Mouse (Mus musculus) limb, embryonic 14.5 days (tissue): ENCODE measurements around the gene Spaar. TPM values are rescaled to one million over a fixed set of nuclear protein-coding genes. Genes with fewer than 3 reads are reported as not detected.

Experiments
- ATAC-seq: fragments of 200-750 bp; cut with Nextera tagmentation; 2 replicates; pipeline ENCODE4 v1.8.0; 2017; ENCODE audit warnings: low read depth, moderate number of reproducible peaks, moderate TSS enrichment; ENCODE audit not compliant: low FRiP score
- DNase-seq: peaks from one replicate; pipeline ENCODE4 v3.0.0-alpha.2; 2015; ENCODE audit warnings: low spot score
- H3K27ac ChIP-seq: fragments of 300-500 bp; sonication (generic); replicated peaks from 2 replicates; pipeline ENCODE4 v1.5.1; 2014; ENCODE audit warnings: low read depth, mild to moderate bottlenecking, low read length, moderate library complexity, mixed read lengths
- H3K27me3 ChIP-seq: fragments of 300-500 bp; sonication (generic); 2 replicates; pipeline ENCODE4 v1.6.1; 2014; ENCODE audit warnings: low read length, mixed read lengths; ENCODE audit not compliant: control insufficient read depth, insufficient read depth
- H3K36me3 ChIP-seq: fragments of 300-500 bp; sonication (generic); 2 replicates; pipeline ENCODE4 v1.6.1; 2014; ENCODE audit warnings: mild to moderate bottlenecking, low read length, moderate library complexity, mixed read lengths; ENCODE audit not compliant: control insufficient read depth, insufficient read depth
- H3K4me1 ChIP-seq: fragments of 300-500 bp; sonication (generic); 2 replicates; pipeline ENCODE4 v1.6.1; 2014; ENCODE audit warnings: antibody characterized with exemption, low read length, mixed read lengths; ENCODE audit not compliant: control insufficient read depth, insufficient read depth
- H3K4me2 ChIP-seq: fragments of 300-500 bp; sonication (generic); replicated peaks from 2 replicates; pipeline ENCODE4 v1.6.1; 2014; ENCODE audit warnings: low read depth, mild to moderate bottlenecking, low read length, moderate library complexity; ENCODE audit not compliant: severe bottlenecking
- H3K4me3 ChIP-seq: fragments of 300-500 bp; sonication (generic); replicated peaks from 2 replicates; pipeline ENCODE4 v1.5.1; 2014; ENCODE audit warnings: low read length
- H3K9ac ChIP-seq: fragments of 300-500 bp; sonication (generic); 2 replicates; pipeline ENCODE4 v1.6.1; 2014; ENCODE audit warnings: mild to moderate bottlenecking, low read depth, low read length, moderate library complexity; ENCODE audit not compliant: severe bottlenecking
- H3K9me3 ChIP-seq: fragments of 300-500 bp; sonication (generic); 2 replicates; pipeline ENCODE4 v1.6.1; 2016; ENCODE audit warnings: low read length; ENCODE audit not compliant: control insufficient read depth
- POLR2A ChIP-seq: fragments of 200-500 bp; IDR thresholded peaks from 2 replicates; pipeline ENCODE4 v1.8.0; 2012; ENCODE audit warnings: inconsistent platforms, mild to moderate bottlenecking, moderate library complexity, borderline replicate concordance; ENCODE audit not compliant: insufficient read depth, insufficient read length; ENCODE audit errors: extremely low read depth
- WGBS: fragments of 180-500 bp; shearing (Covaris S2); extraction: QIAGEN DNeasy Blood & Tissue Kit; methylation state at CpG from one replicate; pipeline ENCODE4 v1.1.7; 2014; 5-methylcytosine and 5-hydroxymethylcytosine counted together
- polyA plus RNA-seq, 2 experiments: library from polyadenylated mRNA; depleted of rRNA in 1 of 2; stranded (reverse) in 1 of 2; unstranded in 1 of 2; fragments of >200 nt; fragmentation: Nextera tagmentation in 1 of 2; extraction: Ambion mirVana in 1 of 2; gene quantifications; 2 replicates each; pipeline versions ENCODE4 v1.2.1 to v1.2.3; 2012 to 2014

Gene Spaar
- polyA plus RNA-seq, 2 experiments: 0.10 to 1.3 TPM

DNA sequence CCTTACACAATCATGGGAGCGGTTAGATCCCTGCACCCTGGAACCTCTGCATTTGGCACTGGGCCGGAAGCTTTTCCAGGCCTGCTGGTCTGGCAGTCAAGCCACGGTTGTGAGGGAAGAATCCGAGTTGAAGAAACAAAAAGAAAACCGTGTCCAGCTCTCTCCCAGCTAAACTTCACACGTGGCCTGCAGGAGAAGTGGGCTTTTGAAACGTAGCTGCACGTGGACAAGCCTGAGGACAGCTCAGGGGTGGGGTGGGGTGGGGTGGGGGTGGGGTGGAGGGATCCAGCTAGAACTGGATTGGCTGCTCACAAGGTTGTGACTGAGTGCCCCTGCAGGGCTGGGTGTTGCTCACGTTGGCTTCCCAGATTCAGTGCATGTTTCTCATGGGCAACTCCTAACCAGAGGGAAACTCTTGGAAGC is 34.6 kb upstream of the Spaar start:
- Histone ChIP-seq H3K36me3 (peaks cover 8% of the 10 kb centered on the region), H3K4me2 (no peak overlapping the region), H3K9ac (0 out of 2 replicates have a peak overlapping the region, but pooled peaks have one; percentile 16), H3K27ac (no peak overlapping the region), H3K9me3 (no peaks in the 10 kb centered on the region), H3K27me3 (no peaks in the 10 kb centered on the region), H3K4me1 (0 out of 2 replicates have a peak, but pooled peaks cover 3% of the 10 kb centered on the region), H3K4me3 (no peak overlapping the region)
- no peak for DNase-seq
- TF ChIP-seq POLR2A: no peak
- WGBS: 23% methylated on average over 9 of the region's 9 CpGs
- no peak for ATAC-seq

DNA sequence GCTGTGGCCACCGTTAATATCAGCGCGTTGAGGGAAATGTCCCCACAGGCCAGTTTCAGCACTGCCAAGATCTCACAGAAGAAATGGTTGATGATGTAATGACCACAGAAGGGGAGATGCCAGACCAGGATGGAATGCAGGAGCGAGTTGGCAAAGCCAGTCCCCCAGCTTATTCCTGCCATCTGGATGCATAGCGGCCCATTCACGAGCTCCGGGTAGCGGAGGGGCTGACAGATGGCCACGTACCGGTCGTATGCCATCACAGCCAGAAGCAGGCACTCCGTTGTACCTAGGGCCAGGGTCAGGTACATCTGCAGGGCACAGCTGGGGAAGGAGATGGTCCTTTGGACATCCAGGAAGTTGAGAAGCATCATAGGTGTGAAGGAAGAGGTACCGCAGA is 33.3 kb upstream of the Spaar start:
- WGBS: 80% methylated on average over 13 of the region's 13 CpGs
- DNase-seq: no peak

DNA sequence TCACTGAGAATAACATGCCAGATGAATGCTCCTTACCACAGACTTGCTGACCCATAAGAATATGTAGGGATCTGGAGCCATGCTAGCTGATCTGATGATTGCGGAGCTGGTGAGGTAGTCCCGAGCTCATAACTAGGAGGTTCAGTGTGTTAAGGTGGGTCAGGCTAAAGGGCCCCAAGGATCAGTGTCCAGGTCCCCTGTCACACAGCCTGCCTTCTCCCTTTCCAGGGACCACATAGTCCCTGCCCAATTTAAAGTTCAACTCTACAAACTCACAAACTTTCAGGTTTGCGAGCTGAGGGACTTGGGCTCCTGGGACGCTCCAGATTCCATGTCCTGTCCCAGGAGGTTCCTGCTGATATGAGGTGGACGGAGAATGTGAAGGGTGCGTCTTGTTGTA is 29.1 kb upstream of the Spaar start, which contains the start of gene Olfr70:
TSS of gene Olfr70 (minus strand) at position 101 of the 400 bp plus-strand sequence.
- no peak for TF ChIP-seq POLR2A
- Histone ChIP-seq H3K4me3 (no peak within 1 kb of the TSS), H3K9me3 (no peaks in the 10 kb centered on the region), H3K36me3 (no peaks in the 10 kb centered on the region), H3K27me3 (no peaks in the 10 kb centered on the region), H3K4me2 (no peak within 1 kb of the TSS), H3K27ac (no peak within 1 kb of the TSS), H3K9ac (no peak within 1 kb of the TSS), H3K4me1 (no peaks in the 10 kb centered on the region)
- WGBS: 82% methylated on average over 6 of the region's 6 CpGs
- ATAC-seq: no peak
- DNase-seq: no peak

More for the DNA sequence above, 33.3 kb upstream of the Spaar start:
- Histone ChIP-seq H3K4me3 (no peak overlapping the region), H3K9ac (no peak overlapping the region), H3K27me3 (no peaks in the 10 kb centered on the region), H3K27ac (no peak overlapping the region), H3K4me1 (0 out of 2 replicates have a peak, but pooled peaks cover 3% of the 10 kb centered on the region), H3K36me3 (no peaks in the 10 kb centered on the region), H3K4me2 (no peak overlapping the region), H3K9me3 (no peaks in the 10 kb centered on the region)
- ATAC-seq: no peak
- no peak for TF ChIP-seq POLR2A

DNA sequence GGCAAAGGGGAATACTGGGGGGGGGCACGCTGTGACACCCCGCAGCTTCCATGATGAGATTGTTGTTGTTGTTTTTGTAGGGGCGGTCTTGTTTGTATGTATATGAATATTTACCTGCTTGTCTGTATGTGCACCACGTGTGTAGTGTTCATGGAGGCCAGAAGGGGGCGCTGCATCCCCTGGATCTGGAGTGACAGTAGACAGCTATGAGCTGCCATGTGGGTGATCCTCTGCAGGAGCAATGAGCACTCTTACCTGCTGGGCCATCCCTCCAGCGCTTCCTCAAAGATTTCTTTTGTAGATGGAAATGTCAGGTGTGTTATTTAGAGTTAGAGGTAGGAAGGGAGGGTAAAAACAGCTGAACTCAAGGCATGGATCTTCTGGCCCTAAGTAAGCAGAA is 26.4 kb upstream of the Spaar start:
- Histone ChIP-seq H3K4me1 (no peaks in the 10 kb centered on the region), H3K27ac (no peak overlapping the region), H3K4me2 (no peak overlapping the region), H3K36me3 (no peaks in the 10 kb centered on the region), H3K4me3 (no peak overlapping the region), H3K27me3 (no peaks in the 10 kb centered on the region), H3K9me3 (no peaks in the 10 kb centered on the region), H3K9ac (no peak overlapping the region)
- 73% methylated on average over 6 of the region's 6 CpGs for WGBS
- DNase-seq (no peak), ATAC-seq (no peak)
- TF ChIP-seq POLR2A: no peak

DNA sequence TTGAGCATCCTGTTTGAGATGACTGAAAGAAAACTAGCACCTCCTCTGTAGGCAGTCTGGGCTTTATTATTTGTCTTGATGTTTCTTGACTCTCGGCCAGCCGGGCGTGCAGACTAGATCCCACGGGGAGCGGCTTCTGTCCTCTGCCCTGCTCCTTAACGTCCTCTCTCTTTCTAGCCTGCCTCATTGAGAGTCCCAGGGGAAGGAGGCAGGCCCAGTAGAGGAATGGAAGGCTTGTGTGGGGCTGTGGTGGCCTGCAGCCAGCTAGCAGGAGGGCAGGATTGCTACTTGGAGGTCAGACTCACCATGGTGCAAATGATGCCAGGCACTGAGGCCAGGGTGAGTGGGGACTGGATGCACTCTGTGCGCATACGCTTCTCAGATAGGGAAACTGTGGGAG is 26.0 kb upstream of the Spaar start:
- Histone ChIP-seq H3K36me3 (no peaks in the 10 kb centered on the region), H3K4me3 (no peak overlapping the region), H3K4me2 (no peak overlapping the region), H3K9ac (no peak overlapping the region), H3K27ac (no peak overlapping the region), H3K9me3 (no peaks in the 10 kb centered on the region), H3K4me1 (no peaks in the 10 kb centered on the region), H3K27me3 (no peaks in the 10 kb centered on the region)
- WGBS: 81% methylated on average over 8 of the region's 8 CpGs
- ATAC-seq: no peak
- no peak for TF ChIP-seq POLR2A
- no peak for DNase-seq

DNA sequence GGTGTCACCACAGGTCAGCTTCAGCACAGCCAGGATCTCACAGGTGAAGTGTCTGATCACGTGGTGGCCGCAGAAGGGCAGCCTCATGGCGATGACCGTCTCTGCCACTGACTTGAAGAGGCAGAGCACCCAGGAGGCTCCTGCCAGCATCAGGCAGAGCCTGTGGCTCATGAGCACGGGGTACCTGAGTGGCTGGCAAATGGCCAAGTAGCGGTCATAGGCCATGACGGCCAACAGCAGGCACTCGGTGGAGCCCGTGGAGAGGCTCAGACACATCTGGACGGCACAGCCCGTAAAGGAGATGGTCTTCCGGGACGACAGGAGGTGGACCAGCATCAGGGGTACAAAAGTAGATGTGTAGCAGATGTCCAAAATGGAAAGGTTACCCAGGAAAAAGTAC is 23.8 kb upstream of the Spaar start:
- WGBS: 63% methylated on average over 13 of the region's 13 CpGs
- H3K4me3 ChIP-seq: no peak overlapping the region
- TF ChIP-seq POLR2A: no peak
- H3K4me1 ChIP-seq: no peaks in the 10 kb centered on the region
- no peaks in the 10 kb centered on the region for H3K36me3 ChIP-seq
- no peak for ATAC-seq
- DNase-seq: no peak
- H3K27ac ChIP-seq: no peak overlapping the region
- no peak overlapping the region for H3K9ac ChIP-seq
- no peaks in the 10 kb centered on the region for H3K27me3 ChIP-seq
- no peaks in the 10 kb centered on the region for H3K9me3 ChIP-seq
- H3K4me2 ChIP-seq: no peak overlapping the region
